Mouse (Mus musculus) lung, postnatal 0 days (tissue): ENCODE results near the gene Stoml3.

Experiments used
- CTCF ChIP-seq: IDR thresholded peaks from 2 replicates; pipeline ENCODE4 v1.5.1; 2016; ENCODE audit warnings: antibody characterized with exemption, mild to moderate bottlenecking
- EP300 ChIP-seq: IDR thresholded peaks from 2 replicates; pipeline ENCODE4 v1.6.1; 2016; ENCODE audit warnings: antibody characterized with exemption, mild to moderate bottlenecking, control low read depth

DNA sequence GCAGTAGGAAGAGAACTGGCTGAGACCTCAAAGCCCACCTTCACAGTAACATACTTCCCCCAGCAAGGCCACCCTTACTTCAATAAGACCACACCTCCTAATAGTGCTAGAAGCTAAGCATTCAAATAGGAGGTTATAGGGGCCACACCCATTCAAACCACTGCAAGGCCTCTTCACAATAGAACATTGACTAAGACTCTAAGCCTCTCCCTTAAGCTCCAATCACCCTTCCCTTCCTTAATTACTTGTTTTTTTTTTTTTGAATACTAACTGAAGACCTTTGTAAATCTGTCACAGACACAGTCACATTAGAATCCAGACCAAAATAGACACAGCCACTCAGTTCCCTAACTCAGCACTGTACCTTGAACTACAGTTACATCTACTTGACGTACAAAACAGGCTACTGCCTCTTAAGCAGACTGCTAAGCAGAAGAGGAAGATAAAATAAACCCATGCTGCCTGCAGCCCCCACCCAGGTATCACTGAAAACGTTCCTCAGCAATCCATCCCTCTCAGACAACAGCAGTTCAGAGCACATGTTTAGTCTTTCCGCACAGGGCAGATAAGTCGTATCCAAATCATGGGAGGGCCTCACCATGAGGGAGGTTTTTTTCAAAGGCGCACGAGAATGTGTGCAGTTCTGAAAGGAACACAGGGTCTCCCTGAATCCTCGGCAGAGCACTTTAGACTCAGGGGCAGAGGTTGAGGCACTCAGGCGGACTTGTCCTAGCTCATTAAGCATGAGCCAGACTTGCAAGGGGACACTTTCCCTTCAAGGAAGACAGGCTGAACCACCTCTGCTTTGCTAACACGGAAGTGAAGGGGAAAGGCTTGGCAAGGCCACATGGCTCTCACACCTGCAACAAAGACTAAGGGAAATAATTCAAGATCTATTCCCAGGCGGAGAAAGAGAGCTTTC, 66.8 kb downstream of the Stoml3 start:
- TF ChIP-seq CTCF: no peak
- TF ChIP-seq EP300: no peak
